Mouse (Mus musculus) CH12.LX (cell line): ENCODE measurements at regions not wholly inside any gene's neighbourhood (a gene's known extent, or its start where the extent isn't known, plus 50 kb on each side); places are given as distances from the start of the nearest gene placed in this dataset.

Experiments
- CTCF ChIP-seq, 2 experiments: IDR thresholded peaks in 1 of 2; conservative IDR thresholded peaks in 1 of 2; 2 replicates each; pipeline ENCODE4 v1.5.1; 2011 to 2012; ENCODE audit warnings: low read depth in 2 of 2, low read length in 2 of 2, improper control_type of control experiment in 1 of 2, inconsistent platforms in 1 of 2, mild to moderate bottlenecking in 1 of 2, moderate library complexity in 1 of 2
- E2F4 ChIP-seq: IDR thresholded peaks from 2 replicates; pipeline ENCODE4 v1.6.1; 2011; ENCODE audit warnings: low read depth, low read length, improper control_type of control experiment; ENCODE audit not compliant: insufficient replicate concordance
- ELF1 ChIP-seq: IDR thresholded peaks from 2 replicates; pipeline ENCODE4 v1.6.1; 2014; ENCODE audit warnings: low read depth, mild to moderate bottlenecking, inconsistent platforms, low read length, improper control_type of control experiment
- EP300 ChIP-seq: IDR thresholded peaks from 2 replicates; pipeline ENCODE4 v1.6.1; 2011; ENCODE audit warnings: low read length, improper control_type of control experiment
- ETS1 ChIP-seq: conservative IDR thresholded peaks from 2 replicates; pipeline ENCODE4 v1.6.1; 2012; ENCODE audit warnings: low read depth, mild to moderate bottlenecking, inconsistent platforms, low read length, improper control_type of control experiment, moderate library complexity
- HCFC1 ChIP-seq: IDR thresholded peaks from 2 replicates; pipeline ENCODE4 v1.6.1; 2012; ENCODE audit warnings: low read depth, mild to moderate bottlenecking, inconsistent platforms, low read length, improper control_type of control experiment
- MAFK ChIP-seq: IDR thresholded peaks from 2 replicates; pipeline ENCODE4 v1.6.1; 2011; ENCODE audit warnings: low read length, improper control_type of control experiment; ENCODE audit not compliant: insufficient replicate concordance
- MAX ChIP-seq: IDR thresholded peaks from 2 replicates; pipeline ENCODE4 v1.6.1; 2011; ENCODE audit warnings: low read length, improper control_type of control experiment
- NRF1 ChIP-seq: IDR thresholded peaks from 2 replicates; pipeline ENCODE4 v1.6.1; 2014; ENCODE audit warnings: low read depth, mild to moderate bottlenecking, inconsistent platforms, low read length, improper control_type of control experiment, moderate library complexity
- ZKSCAN1 ChIP-seq: IDR thresholded peaks from 2 replicates; pipeline ENCODE4 v1.6.1; 2012; ENCODE audit warnings: low read depth, inconsistent platforms, low read length, improper control_type of control experiment, borderline replicate concordance
- ZMIZ1 ChIP-seq: IDR thresholded peaks from 2 replicates; pipeline ENCODE4 v1.6.1; 2012; ENCODE audit warnings: low read depth, mild to moderate bottlenecking, inconsistent platforms, low read length, improper control_type of control experiment
- ZNF384 ChIP-seq: IDR thresholded peaks from 2 replicates; pipeline ENCODE4 v1.6.1; 2012; ENCODE audit warnings: low read depth, low read length, improper control_type of control experiment, inconsistent platforms

GRCm38 (mm10) chr1:157957506-157957905 lies 398.6 kb downstream of the Brinp2 start:
- TF ChIP-seq CTCF (conservative IDR thresholded peaks at IDR 0.05 in 1 of 2, IDR thresholded peaks at IDR 0.05 in 1 of 2; ENCODE audit: low read depth in 2 of 2, low read length in 2 of 2), result no peak
- TF ChIP-seq ETS1, result no peak
- TF ChIP-seq ZMIZ1, result no peak
- no peak for TF ChIP-seq EP300
- TF ChIP-seq HCFC1, result no peak
- TF ChIP-seq MAX, result no peak
- TF ChIP-seq ELF1, result no peak
- TF ChIP-seq NRF1, result no peak
- no peak for TF ChIP-seq E2F4
- TF ChIP-seq ZKSCAN1, result no peak
- no peak for TF ChIP-seq MAFK
- no peak for TF ChIP-seq ZNF384
